Mouse (Mus musculus): ENCODE data around the gene BC029722. TPM values are rescaled to one million over a fixed set of nuclear protein-coding genes. Genes with fewer than 3 reads are reported as not detected.
"Not testable (repeated sequence)": the region's sequence is repeated elsewhere in the genome, so short reads cannot be mapped to it uniquely, and the experiment has no call there.

Gene BC029722
- total and polyA plus RNA-seq, 2 experiments: 5.5 to 23.7 TPM

DNA sequence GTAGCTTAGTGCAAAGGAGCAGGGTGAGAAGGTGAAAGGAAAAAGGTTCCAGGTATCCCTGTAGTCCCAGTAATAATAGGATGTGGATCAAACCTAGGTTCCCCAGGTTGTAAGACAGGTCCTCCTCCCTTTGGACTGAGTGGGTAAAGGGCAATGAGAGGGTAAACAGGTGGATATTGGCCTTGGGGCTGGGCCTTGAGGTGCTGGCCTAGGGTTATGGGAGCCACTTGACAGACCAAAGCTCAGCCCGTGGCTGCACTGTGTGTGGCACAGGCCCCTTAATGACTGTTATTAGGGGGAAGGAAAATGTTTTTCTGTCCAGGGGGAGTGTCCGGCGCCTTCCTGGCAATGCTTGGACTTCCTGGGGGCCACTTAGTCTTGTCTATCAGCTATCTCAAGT, 18.7 kb upstream of the BC029722 start:
- H3K4me3 ChIP-seq (ENCODE audit: insufficient read depth, low read depth, low read length): no peak overlapping the region

GRCm38 (mm10) chr2:155834732-155835131, 15.5 kb upstream of the BC029722 start, which contains the start of gene Fam83c:
TSS of gene Fam83c (minus strand) at chr2:155834854.
- WGBS: 48% methylated on average over 9 of the region's 9 CpGs
- H3K79me2 ChIP-seq (ENCODE audit: control insufficient read depth, insufficient read depth, low read length): no peaks in the 10 kb centered on the region
- TF ChIP-seq POLR2A (IDR thresholded peaks at IDR 0.05; ENCODE audit: extremely low read depth, insufficient read depth, low read length): no peak
- TF ChIP-seq CTCF (IDR thresholded peaks at IDR 0.05; ENCODE audit: low read depth, low read length): no peak
- H3K9ac ChIP-seq (ENCODE audit: low read depth, low read length): no peak within 1 kb of the TSS
- no peak within 1 kb of the TSS for H3K4me3 ChIP-seq (ENCODE audit: insufficient read depth, low read depth, low read length)
- no peaks in the 10 kb centered on the region for H3K36me3 ChIP-seq (ENCODE audit: control insufficient read depth, insufficient read depth, low read length)
- H3K27me3 ChIP-seq (ENCODE audit: control insufficient read depth, insufficient read depth, low read length): no peaks in the 10 kb centered on the region
- no peak within 1 kb of the TSS for H3K27ac ChIP-seq (replicated peaks; ENCODE audit: insufficient read depth, low read depth, low read length)
- no peak for DNase-seq (ENCODE audit: extremely low read depth, low read depth, low spot score)
- no peaks in the 10 kb centered on the region for H3K4me1 ChIP-seq (ENCODE audit: control insufficient read depth, insufficient read depth, low read length)

More for the DNA sequence above, 18.7 kb upstream of the BC029722 start:
- H3K36me3 ChIP-seq (ENCODE audit: control insufficient read depth, insufficient read depth, low read length): no peaks in the 10 kb centered on the region
- TF ChIP-seq POLR2A (IDR thresholded peaks at IDR 0.05; ENCODE audit: extremely low read depth, insufficient read depth, low read length) (no peak), CTCF (IDR thresholded peaks at IDR 0.05; ENCODE audit: low read depth, low read length) (no peak)
- no peak overlapping the region for H3K9ac ChIP-seq (ENCODE audit: low read depth, low read length)
- no peaks in the 10 kb centered on the region for H3K27me3 ChIP-seq (ENCODE audit: control insufficient read depth, insufficient read depth, low read length)
- 71% methylated on average over 3 of the region's 3 CpGs for WGBS
- no peaks in the 10 kb centered on the region for H3K4me1 ChIP-seq (ENCODE audit: control insufficient read depth, insufficient read depth, low read length)
- H3K79me2 ChIP-seq (ENCODE audit: control insufficient read depth, insufficient read depth, low read length): no peaks in the 10 kb centered on the region
- DNase-seq (ENCODE audit: extremely low read depth, low read depth, low spot score): no peak
- no peak overlapping the region for H3K27ac ChIP-seq (replicated peaks; ENCODE audit: insufficient read depth, low read depth, low read length)

- not testable (repeated sequence) for H3K4me1 ChIP-seq (ENCODE audit: control insufficient read depth, insufficient read depth, low read length); DNase-seq (ENCODE audit: extremely low read depth, low read depth, low spot score); H3K27me3 ChIP-seq (ENCODE audit: control insufficient read depth, insufficient read depth, low read length); H3K79me2 ChIP-seq (ENCODE audit: control insufficient read depth, insufficient read depth, low read length); H3K4me3 ChIP-seq (ENCODE audit: insufficient read depth, low read depth, low read length); H3K27ac ChIP-seq (replicated peaks; ENCODE audit: insufficient read depth, low read depth, low read length); H3K9ac ChIP-seq (ENCODE audit: low read depth, low read length); H3K36me3 ChIP-seq (ENCODE audit: control insufficient read depth, insufficient read depth, low read length)
- peak; percentile 37; the same call in 1 of the 2 replicates for TF ChIP-seq CTCF (IDR thresholded peaks at IDR 0.05; ENCODE audit: low read depth, low read length)
- WGBS: 71% methylated on average over 1 of the region's 1 CpGs
These were observed 12.9 kb upstream of the BC029722 start for GRCm38 (mm10) chr2:155832087-155832486.

GRCm38 (mm10) chr2:155831302-155831701, 12.1 kb upstream of the BC029722 start:
- H3K9ac ChIP-seq (ENCODE audit: low read depth, low read length): no peak overlapping the region
- H3K27me3 ChIP-seq (ENCODE audit: control insufficient read depth, insufficient read depth, low read length): no peaks in the 10 kb centered on the region
- no peak overlapping the region for H3K4me3 ChIP-seq (ENCODE audit: insufficient read depth, low read depth, low read length)
- 62% methylated on average over 9 of the region's 9 CpGs for WGBS
- DNase-seq (ENCODE audit: extremely low read depth, low read depth, low spot score): no peak
- no peaks in the 10 kb centered on the region for H3K79me2 ChIP-seq (ENCODE audit: control insufficient read depth, insufficient read depth, low read length)
- H3K27ac ChIP-seq (replicated peaks; ENCODE audit: insufficient read depth, low read depth, low read length): no peak overlapping the region
- no peak for TF ChIP-seq POLR2A (IDR thresholded peaks at IDR 0.05; ENCODE audit: extremely low read depth, insufficient read depth, low read length)
- TF ChIP-seq CTCF (IDR thresholded peaks at IDR 0.05; ENCODE audit: low read depth, low read length): peak; percentile 22
- H3K36me3 ChIP-seq (ENCODE audit: control insufficient read depth, insufficient read depth, low read length): no peaks in the 10 kb centered on the region
- H3K4me1 ChIP-seq (ENCODE audit: control insufficient read depth, insufficient read depth, low read length): peaks cover 4% of the 10 kb centered on the region

DNA sequence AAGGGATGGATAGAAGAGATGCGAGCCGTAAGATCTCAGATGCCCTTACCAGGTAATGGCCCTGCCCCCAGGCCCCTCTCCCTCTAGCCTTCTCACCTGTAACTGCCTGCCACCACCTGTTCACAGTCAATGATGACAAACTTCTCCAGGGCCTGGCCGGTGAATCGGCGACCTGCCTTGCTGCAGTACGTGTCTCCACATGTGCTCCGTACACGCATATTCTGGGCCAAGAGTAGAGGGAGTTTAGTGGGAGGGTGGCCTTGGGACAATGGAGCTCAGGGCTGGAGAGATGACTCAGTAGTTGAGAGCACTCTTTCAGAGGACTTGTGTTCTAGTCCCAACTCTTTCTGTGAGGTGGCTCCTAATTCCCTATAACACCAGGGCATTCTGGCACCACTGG, 11.6 kb upstream of the BC029722 start:
- H3K9ac ChIP-seq (ENCODE audit: low read depth, low read length): no peak overlapping the region
- DNase-seq (ENCODE audit: extremely low read depth, low read depth, low spot score): no peak
- H3K27ac ChIP-seq (replicated peaks; ENCODE audit: insufficient read depth, low read depth, low read length): no peak overlapping the region
- no peaks in the 10 kb centered on the region for H3K79me2 ChIP-seq (ENCODE audit: control insufficient read depth, insufficient read depth, low read length)
- 90% methylated on average over 8 of the region's 8 CpGs for WGBS
- TF ChIP-seq CTCF (IDR thresholded peaks at IDR 0.05; ENCODE audit: low read depth, low read length) (no peak), POLR2A (IDR thresholded peaks at IDR 0.05; ENCODE audit: extremely low read depth, insufficient read depth, low read length) (no peak)
- no peaks in the 10 kb centered on the region for H3K27me3 ChIP-seq (ENCODE audit: control insufficient read depth, insufficient read depth, low read length)
- H3K4me1 ChIP-seq (ENCODE audit: control insufficient read depth, insufficient read depth, low read length): peaks cover 4% of the 10 kb centered on the region
- no peak overlapping the region for H3K4me3 ChIP-seq (ENCODE audit: insufficient read depth, low read depth, low read length)
- H3K36me3 ChIP-seq (ENCODE audit: control insufficient read depth, insufficient read depth, low read length): no peaks in the 10 kb centered on the region

DNA sequence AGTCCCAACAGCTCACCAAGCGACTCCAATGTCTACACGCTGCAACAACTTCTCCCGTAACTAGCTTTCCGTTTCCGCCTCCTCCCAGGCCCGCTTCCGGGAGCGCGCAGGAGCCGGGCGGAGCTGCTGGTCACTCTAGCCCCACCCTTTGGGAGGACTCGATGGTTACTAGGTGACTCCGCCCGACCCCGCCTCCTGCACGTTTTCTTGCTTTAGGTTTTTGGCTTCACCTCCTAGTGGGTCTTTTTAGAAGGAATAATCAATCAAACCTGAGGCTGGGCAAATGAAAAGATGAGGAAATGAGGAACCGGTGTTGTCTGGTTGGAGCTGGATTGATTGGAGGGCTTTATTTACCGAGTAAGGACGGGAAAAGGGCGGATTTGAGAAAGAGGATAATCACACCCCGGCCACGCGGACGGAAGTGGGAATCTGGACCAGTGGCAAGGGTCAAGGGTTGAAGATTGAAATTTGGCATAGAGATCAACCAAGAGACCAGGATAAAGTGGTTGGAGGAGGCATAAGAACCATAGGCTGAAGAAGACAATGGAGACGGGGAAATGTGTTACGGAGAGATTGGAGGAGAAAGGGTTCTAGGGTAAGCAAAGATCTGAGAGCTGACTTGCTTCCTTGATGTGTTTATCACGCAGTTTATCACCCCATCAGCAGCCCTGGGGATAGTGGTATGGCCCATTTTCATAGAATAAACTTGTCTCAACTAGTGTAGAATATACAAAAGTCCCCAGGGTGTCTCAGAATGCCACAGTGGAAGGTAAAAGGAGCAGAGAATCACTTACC, 7.6 kb upstream of the BC029722 start, which contains the start of gene Eif6:
Eif6 (minus strand) TSS at position 296 of the 795 bp plus-strand sequence.
- under 1% methylated on average over 27 of the region's 27 CpGs for WGBS

More for the DNA sequence above, 7.6 kb upstream of the BC029722 start, which contains the start of gene Eif6:
- peak within 1 kb of the TSS; percentile 77 for H3K4me3 ChIP-seq (ENCODE audit: insufficient read depth, low read depth, low read length)
- TF ChIP-seq CTCF (IDR thresholded peaks at IDR 0.05; ENCODE audit: low read depth, low read length): no peak
- TF ChIP-seq POLR2A (IDR thresholded peaks at IDR 0.05; ENCODE audit: extremely low read depth, insufficient read depth, low read length): no peak; the same call in 1 of the 2 replicates
- H3K27ac ChIP-seq (replicated peaks; ENCODE audit: insufficient read depth, low read depth, low read length): peak within 1 kb of the TSS; percentile 65
- peak; percentile 92 for DNase-seq (ENCODE audit: extremely low read depth, low read depth, low spot score)
- H3K36me3 ChIP-seq (ENCODE audit: control insufficient read depth, insufficient read depth, low read length): peaks cover 13% of the 10 kb centered on the region; the same call in 1 of the 2 replicates
- H3K9ac ChIP-seq (ENCODE audit: low read depth, low read length): peak within 1 kb of the TSS; percentile 79
- H3K79me2 ChIP-seq (ENCODE audit: control insufficient read depth, insufficient read depth, low read length): no peaks in the 10 kb centered on the region
- H3K4me1 ChIP-seq (ENCODE audit: control insufficient read depth, insufficient read depth, low read length): peaks cover 8% of the 10 kb centered on the region
- no peaks in the 10 kb centered on the region for H3K27me3 ChIP-seq (ENCODE audit: control insufficient read depth, insufficient read depth, low read length)

Measured in liver, adult 2 months (tissue).